In genomic region chr8:8466526-8467244, GRCm38 (mm10) we compare ENCODE assay signal across 19 mouse cellular contexts.
DNase-seq lines count a peak whose midpoint lies in the region; ATAC-seq and TF ChIP-seq lines count a peak whose summit lies in the region.
"Had no signal": no experiment of that assay in that cellular context is flagged by ENCODE, and none has a peak within 500 bp of the region (broad histone marks: within the 10 kb centered on the region; RNA-seq: fewer than 3 reads in every experiment).

No protein-coding gene starts in this region.

- H3K27ac ChIP-seq in heart, embryonic 14.5 days (replicated peaks in 1 of 2; ENCODE audit: control insufficient read depth in 1 of 2, insufficient read depth in 1 of 2, low read depth in 2 of 2, low read length in 2 of 2): no peak overlapping the region
- H3K27ac ChIP-seq in heart, adult 2 months: no peak overlapping the region
- no peak overlapping the region for H3K27ac ChIP-seq in midbrain, embryonic 13.5 days
- no peak overlapping the region for H3K27ac ChIP-seq in midbrain, postnatal 0 days (ENCODE audit: low read depth, low read length)
- H3K27ac ChIP-seq in embryonic facial prominence, embryonic 10.5 days (replicated peaks): peak overlapping the region; percentile 26
- no peak overlapping the region; the same call in 1 of the 2 replicates for H3K27ac ChIP-seq in limb, embryonic 12.5 days
- H3K27ac ChIP-seq: liver, embryonic 13.5 days; lung, embryonic 15.5 days; macrophage had no signal

- no peak for DNase-seq in heart, adult 2 months
- DNase-seq in midbrain, postnatal 0 days (ENCODE audit: low spot score): no peak
- DNase-seq in embryonic facial prominence, embryonic 10.5 days (ENCODE audit: low spot score): peak; percentile 31
- DNase-seq in urinary bladder, postnatal 14 days (ENCODE audit: low spot score): no peak
- DNase-seq: adrenal gland, postnatal 25 days; cerebellum, adult 18-20 months; gastrocnemius, postnatal 10 days; heart, adult 18-20 months; heart, postnatal 10 days; left cerebral cortex, postnatal 4 days; liver, embryonic 13.5 days; thymus, adult 2 months had no signal

- no peak for ATAC-seq in heart, embryonic 14.5 days (ENCODE audit: insufficient number of reproducible peaks, insufficient read depth, low FRiP score, low read depth)
- peak; percentile 43; the same call in 1 of the 2 replicates for ATAC-seq in midbrain, embryonic 13.5 days
- no peak for ATAC-seq in midbrain, postnatal 0 days (ENCODE audit: low FRiP score)
- no peak for ATAC-seq in limb, embryonic 12.5 days (ENCODE audit: insufficient number of reproducible peaks, insufficient read depth, low FRiP score, low TSS enrichment, low read depth)
- ATAC-seq: activated CD4-positive, CD25-positive, alpha-beta regulatory T cell, adult 4 months; inflammation-experienced regulatory T-cells, adult 6 months had no signal

- H3K36me3 ChIP-seq in heart, embryonic 14.5 days (ENCODE audit: control insufficient read depth, insufficient read depth, low read length): no peaks in the 10 kb centered on the region
- no peaks in the 10 kb centered on the region for H3K36me3 ChIP-seq in heart, adult 2 months (ENCODE audit: control insufficient read depth, insufficient read depth, low read length)
- no peaks in the 10 kb centered on the region for H3K36me3 ChIP-seq in midbrain, embryonic 13.5 days
- no peaks in the 10 kb centered on the region for H3K36me3 ChIP-seq in midbrain, postnatal 0 days (ENCODE audit: insufficient read depth, low read length)
- H3K36me3 ChIP-seq in embryonic facial prominence, embryonic 10.5 days (replicated peaks): no peaks in the 10 kb centered on the region
- H3K36me3 ChIP-seq in limb, embryonic 12.5 days: no peaks in the 10 kb centered on the region
- H3K36me3 ChIP-seq: liver, embryonic 13.5 days; lung, embryonic 15.5 days had no signal

- 0 out of 2 replicates have a peak overlapping the region, but pooled peaks have one; percentile 30 for H3K9ac ChIP-seq in heart, embryonic 14.5 days (ENCODE audit: low read length)
- no peak overlapping the region for H3K9ac ChIP-seq in heart, adult 2 months (ENCODE audit: low read depth, low read length)
- no peak overlapping the region for H3K9ac ChIP-seq in midbrain, embryonic 13.5 days (replicated peaks)
- no peak overlapping the region for H3K9ac ChIP-seq in midbrain, postnatal 0 days (replicated peaks; ENCODE audit: low read length, poor library complexity, severe bottlenecking)
- no peak overlapping the region for H3K9ac ChIP-seq in limb, embryonic 12.5 days (replicated peaks)
- H3K9ac ChIP-seq: liver, embryonic 13.5 days; lung, embryonic 15.5 days had no signal

- TF ChIP-seq EP300 in heart, adult 2 months (IDR thresholded peaks at IDR 0.05; ENCODE audit: insufficient read depth, low read depth, low read length): no peak

- no peak overlapping the region for H3K4me3 ChIP-seq in heart, embryonic 14.5 days (ENCODE audit: control insufficient read depth in 1 of 2, insufficient read depth in 1 of 2, low read depth in 1 of 2, low read length in 2 of 2)
- no peak overlapping the region for H3K4me3 ChIP-seq in heart, adult 2 months
- H3K4me3 ChIP-seq in midbrain, embryonic 13.5 days (replicated peaks): no peak overlapping the region
- no peak overlapping the region for H3K4me3 ChIP-seq in midbrain, postnatal 0 days (ENCODE audit: low read depth, low read length)
- H3K4me3 ChIP-seq in embryonic facial prominence, embryonic 10.5 days: no peak overlapping the region
- H3K4me3 ChIP-seq in limb, embryonic 12.5 days (replicated peaks): no peak overlapping the region
- H3K4me3 ChIP-seq: liver, embryonic 13.5 days; lung, embryonic 15.5 days had no signal

- H3K4me1 ChIP-seq in heart, embryonic 14.5 days (ENCODE audit: control insufficient read depth in 2 of 2, insufficient read depth in 2 of 2, low read length in 2 of 2): no peaks in the 10 kb centered on the region
- H3K4me1 ChIP-seq in heart, adult 2 months (ENCODE audit: control insufficient read depth, insufficient read depth, low read length): no peaks in the 10 kb centered on the region
- H3K4me1 ChIP-seq in midbrain, embryonic 13.5 days (replicated peaks): peaks cover 19% of the 10 kb centered on the region
- H3K4me1 ChIP-seq in midbrain, postnatal 0 days (ENCODE audit: insufficient read depth, low read length): no peaks in the 10 kb centered on the region
- H3K4me1 ChIP-seq in embryonic facial prominence, embryonic 10.5 days: peaks cover 13% of the 10 kb centered on the region
- H3K4me1 ChIP-seq in limb, embryonic 12.5 days (replicated peaks): peaks cover 7% of the 10 kb centered on the region
- H3K4me1 ChIP-seq: liver, embryonic 13.5 days; lung, embryonic 15.5 days had no signal

- no peaks in the 10 kb centered on the region for H3K79me2 ChIP-seq in heart, adult 2 months (replicated peaks; ENCODE audit: control insufficient read depth, insufficient read depth, low read length)

- H3K27me3 ChIP-seq in heart, embryonic 14.5 days (ENCODE audit: control insufficient read depth, insufficient read depth, low read length): no peaks in the 10 kb centered on the region
- no peaks in the 10 kb centered on the region for H3K27me3 ChIP-seq in heart, adult 2 months (ENCODE audit: control insufficient read depth, insufficient read depth, low read length)
- H3K27me3 ChIP-seq in midbrain, embryonic 13.5 days: peaks cover 10% of the 10 kb centered on the region
- H3K27me3 ChIP-seq in midbrain, postnatal 0 days (ENCODE audit: insufficient read depth, low read length): no peaks in the 10 kb centered on the region
- no peaks in the 10 kb centered on the region for H3K27me3 ChIP-seq in embryonic facial prominence, embryonic 10.5 days (replicated peaks; ENCODE audit: low read depth, poor library complexity, severe bottlenecking)
- no peaks in the 10 kb centered on the region for H3K27me3 ChIP-seq in limb, embryonic 12.5 days
- H3K27me3 ChIP-seq: liver, embryonic 13.5 days; lung, embryonic 15.5 days had no signal

- no peaks in the 10 kb centered on the region for H3K9me3 ChIP-seq in heart, embryonic 14.5 days (ENCODE audit: control insufficient read depth, low read length)
- H3K9me3 ChIP-seq in midbrain, embryonic 13.5 days: no peaks in the 10 kb centered on the region
- H3K9me3 ChIP-seq in midbrain, postnatal 0 days (ENCODE audit: low read length): no peaks in the 10 kb centered on the region
- no peaks in the 10 kb centered on the region for H3K9me3 ChIP-seq in embryonic facial prominence, embryonic 10.5 days
- H3K9me3 ChIP-seq in limb, embryonic 12.5 days: no peaks in the 10 kb centered on the region
- H3K9me3 ChIP-seq: liver, embryonic 13.5 days; lung, embryonic 15.5 days had no signal

- H3K4me2 ChIP-seq in heart, embryonic 14.5 days (ENCODE audit: low read length): no peak overlapping the region
- 0 out of 2 replicates have a peak overlapping the region, but pooled peaks have one; percentile 3 for H3K4me2 ChIP-seq in midbrain, embryonic 13.5 days (replicated peaks)
- no peak overlapping the region for H3K4me2 ChIP-seq in midbrain, postnatal 0 days (ENCODE audit: low read depth, low read length, poor library complexity, severe bottlenecking)
- peak overlapping the region; percentile 4; the same call in 1 of the 2 replicates for H3K4me2 ChIP-seq in limb, embryonic 12.5 days
- H3K4me2 ChIP-seq: liver, embryonic 13.5 days; lung, embryonic 15.5 days had no signal

- intact Hi-C loops in heart, adult 2 months (cut with DNase I): no loop called here

- TF ChIP-seq CTCF in heart, adult 2 months (IDR thresholded peaks at IDR 0.05): no peak
- no peak for TF ChIP-seq CTCF in midbrain, postnatal 0 days (IDR thresholded peaks at IDR 0.05)

- no peak for TF ChIP-seq POLR2A in heart, adult 2 months (IDR thresholded peaks at IDR 0.05; ENCODE audit: insufficient read depth, low read depth, low read length)

- WGBS in heart, embryonic 14.5 days: 29% methylated on average over 6 of the region's 6 CpGs
- WGBS in heart, adult 2 months: 43% methylated on average over 6 of the region's 6 CpGs
- 5% methylated on average over 6 of the region's 6 CpGs for WGBS in midbrain, embryonic 13.5 days
- 16% methylated on average over 6 of the region's 6 CpGs for WGBS in midbrain, postnatal 0 days
- WGBS in embryonic facial prominence, embryonic 10.5 days: 5% methylated on average over 6 of the region's 6 CpGs
- 19% methylated on average over 6 of the region's 6 CpGs for WGBS in limb, embryonic 12.5 days

Comparison
In these comparisons a context has a peak if more than half of its experiments do, and no peak if none do; other contexts are left out.
1. H3K4me2 ChIP-seq: peak in midbrain, embryonic 13.5 days (single experiment) and limb, embryonic 12.5 days (single experiment); none in heart, embryonic 14.5 days (single experiment) and midbrain, postnatal 0 days (single experiment).